Mouse (Mus musculus) ES-Bruce4 (cell line): ENCODE measurements around the gene Fam19a5.

ENCODE experiments used
- CTCF ChIP-seq: IDR thresholded peaks from one replicate; pipeline ENCODE4 v1.8.1; 2011; ENCODE audit warnings: low read depth, low read length
- POLR2A ChIP-seq: IDR thresholded peaks from one replicate; pipeline ENCODE4 v1.8.1; 2011; ENCODE audit warnings: low read length; ENCODE audit not compliant: insufficient read depth

- no peak for TF ChIP-seq POLR2A
- TF ChIP-seq CTCF: no peak
Measured at GRCm38 (mm10) chr15:87544401-87545129, 466 bp downstream of the Fam19a5 start.
